Mouse (Mus musculus) limb, embryonic 10.5 days (tissue): ENCODE measurements around the gene Dhcr24. TPM values are rescaled to one million over a fixed set of nuclear protein-coding genes. Genes with fewer than 3 reads are reported as not detected.

ENCODE experiments used
- DNase-seq: peaks from one replicate; pipeline ENCODE4 v3.0.0-alpha.2; 2017; ENCODE audit warnings: low spot score
- H3K27ac ChIP-seq: fragments of 300-500 bp; sonication (generic); 2 replicates; pipeline ENCODE4 v1.5.1; 2016; ENCODE audit warnings: mild to moderate bottlenecking
- H3K27me3 ChIP-seq: fragments of 300-500 bp; sonication (generic); 2 replicates; pipeline ENCODE4 v1.6.1; 2016; ENCODE audit warnings: low read depth, mild to moderate bottlenecking; ENCODE audit not compliant: poor library complexity, severe bottlenecking
- H3K36me3 ChIP-seq: fragments of 300-500 bp; sonication (generic); 2 replicates; pipeline ENCODE4 v1.6.1; 2016; ENCODE audit warnings: mild to moderate bottlenecking, moderate library complexity
- H3K4me1 ChIP-seq: fragments of 300-500 bp; sonication (generic); 2 replicates; pipeline ENCODE4 v1.6.1; 2016
- H3K4me3 ChIP-seq: fragments of 300-500 bp; sonication (generic); 2 replicates; pipeline ENCODE4 v1.5.1; 2016; ENCODE audit warnings: mild to moderate bottlenecking, moderate library complexity
- H3K9me3 ChIP-seq: fragments of 300-500 bp; sonication (generic); replicated peaks from 2 replicates; pipeline ENCODE4 v1.6.1; 2016; ENCODE audit warnings: mild to moderate bottlenecking
- WGBS: fragments of 180-500 bp; shearing (Covaris S2); methylation state at CpG from one replicate; pipeline ENCODE4 v1.1.7; 2016; 5-methylcytosine and 5-hydroxymethylcytosine counted together
- polyA plus RNA-seq: library from polyadenylated mRNA; unstranded; fragments of >200 nt; fragmentation: Nextera tagmentation; extraction: Ambion mirVana; gene quantifications from 2 replicates; pipeline ENCODE4 v1.2.1, GENCODE M21; 2016

The Dhcr24 gene
- 9.8 and 10.1 TPM in 2 replicates for polyA plus RNA-seq

DNA sequence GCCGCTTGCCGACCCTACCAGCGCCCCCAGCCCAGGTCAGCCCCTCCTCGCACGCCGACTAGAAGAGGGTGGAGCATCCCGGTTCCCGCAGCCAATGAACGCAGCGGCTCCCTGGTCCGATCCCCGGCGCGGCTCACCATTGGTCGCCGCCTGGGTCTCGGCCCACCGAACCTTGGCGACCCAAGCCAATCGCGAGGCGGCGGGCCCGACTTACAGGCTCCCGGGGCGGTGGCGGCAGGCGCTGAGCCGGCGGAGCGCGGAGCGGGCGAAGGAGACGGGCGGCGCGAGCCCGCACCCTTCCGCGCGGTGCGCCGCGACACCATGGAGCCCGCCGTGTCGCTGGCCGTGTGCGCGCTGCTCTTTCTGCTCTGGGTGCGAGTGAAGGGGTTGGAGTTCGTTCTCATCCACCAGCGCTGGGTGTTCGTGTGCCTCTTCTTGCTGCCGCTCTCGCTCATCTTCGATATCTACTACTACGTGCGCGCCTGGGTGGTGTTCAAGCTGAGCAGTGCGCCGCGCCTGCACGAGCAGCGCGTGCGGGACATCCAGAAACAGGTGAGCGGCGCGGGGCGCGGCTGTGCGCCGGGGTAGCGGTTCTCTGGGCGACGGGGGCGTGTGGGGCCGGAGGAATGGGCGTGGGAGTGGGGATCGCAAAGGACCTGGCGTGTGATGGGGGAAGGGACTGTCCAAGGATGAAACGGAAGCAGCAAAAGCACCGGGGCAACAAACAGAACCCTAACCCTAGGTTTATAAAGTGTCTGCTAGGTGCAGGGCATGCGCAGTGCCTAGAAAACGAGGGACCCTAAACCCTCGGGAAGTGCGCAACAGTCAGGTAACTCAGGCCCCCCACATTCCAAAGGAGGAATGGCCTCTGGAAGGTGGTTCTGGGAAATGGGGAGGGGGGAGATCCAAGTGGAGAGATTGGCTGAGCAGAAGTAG is at the start of gene Dhcr24:
Gene Dhcr24, plus strand, starts transcription at position 193 of the 936 bp plus-strand sequence.
- Histone ChIP-seq H3K36me3 (peaks cover 35% of the 10 kb centered on the region), H3K27ac (peak within 1 kb of the TSS; percentile 95), H3K9me3 (no peaks in the 10 kb centered on the region), H3K4me3 (peak within 1 kb of the TSS; percentile 99), H3K4me1 (peaks cover 43% of the 10 kb centered on the region), H3K27me3 (no peaks in the 10 kb centered on the region)
- peak; percentile 97 for DNase-seq
- WGBS: under 1% methylated on average over 89 of the region's 89 CpGs

DNA sequence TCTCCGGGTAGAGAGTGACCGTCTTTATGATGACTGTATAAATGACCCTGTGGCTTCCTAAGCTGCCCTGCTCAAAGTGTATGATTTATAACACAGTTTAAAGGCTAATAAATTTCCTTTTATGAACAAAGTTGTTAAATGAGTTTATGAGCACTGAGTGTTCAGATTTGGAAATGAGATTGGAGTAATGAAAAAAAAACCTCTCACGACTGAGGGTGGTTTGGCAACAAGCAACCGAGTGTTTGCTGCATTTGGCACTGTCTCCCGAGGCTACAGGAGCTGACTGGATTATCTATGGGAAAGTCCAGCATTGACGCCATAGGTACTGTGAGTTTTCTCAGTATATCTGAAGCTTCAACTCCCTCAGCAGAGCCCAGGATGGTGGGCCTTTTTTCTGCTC is 46.2 kb upstream of the Dhcr24 start:
- no peak for DNase-seq
- no peak overlapping the region for H3K27ac ChIP-seq
- no peaks in the 10 kb centered on the region for H3K27me3 ChIP-seq
- no peaks in the 10 kb centered on the region for H3K36me3 ChIP-seq
- no peaks in the 10 kb centered on the region for H3K4me1 ChIP-seq
- H3K9me3 ChIP-seq: no peaks in the 10 kb centered on the region
- 78% methylated on average over 6 of the region's 6 CpGs for WGBS
- no peak overlapping the region for H3K4me3 ChIP-seq

DNA sequence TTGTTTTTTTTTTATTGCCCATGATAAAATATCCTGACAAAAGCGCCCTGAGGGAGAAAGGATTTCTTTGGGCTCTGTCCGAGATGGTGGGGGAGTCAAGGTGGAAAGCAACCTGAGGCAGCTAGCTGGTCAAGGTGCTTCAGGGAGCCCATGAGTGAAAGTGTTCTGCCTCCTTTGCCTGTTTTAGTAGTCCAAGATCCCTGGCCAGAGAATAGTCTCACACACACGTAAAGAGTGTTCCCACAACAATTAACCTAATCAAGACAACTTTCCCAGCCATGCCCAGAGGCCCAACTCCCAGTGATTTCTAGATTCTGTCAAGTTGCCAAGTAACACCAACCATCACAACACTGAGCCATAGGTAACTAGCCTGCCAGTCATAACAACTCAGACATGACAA is 38.3 kb upstream of the Dhcr24 start:
- Histone ChIP-seq H3K36me3 (no peaks in the 10 kb centered on the region), H3K9me3 (no peaks in the 10 kb centered on the region), H3K27me3 (no peaks in the 10 kb centered on the region), H3K4me3 (no peak overlapping the region), H3K4me1 (no peaks in the 10 kb centered on the region), H3K27ac (no peak overlapping the region)
- WGBS: 76% methylated on average over 3 of the region's 3 CpGs
- no peak for DNase-seq

DNA sequence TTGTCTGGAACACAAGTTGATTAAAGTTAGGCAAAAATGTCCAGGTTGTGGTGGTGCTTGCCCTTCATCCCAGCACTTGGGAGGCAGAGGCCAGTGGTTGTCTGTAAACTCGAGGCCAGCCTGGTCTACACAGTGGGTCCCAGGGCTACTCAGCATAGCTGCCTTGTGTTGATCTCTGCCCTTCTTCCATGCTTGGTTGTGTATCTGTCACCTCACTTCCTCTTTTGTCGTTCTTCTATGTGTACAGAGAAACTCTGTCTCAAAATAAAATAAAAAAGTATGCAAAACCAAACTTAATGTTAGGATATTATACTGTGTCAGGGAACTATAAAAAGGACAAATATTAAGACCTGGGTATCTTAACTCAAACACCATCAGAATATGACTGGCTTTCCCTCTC is 36.7 kb upstream of the Dhcr24 start:
- 76% methylated on average over 2 of the region's 2 CpGs for WGBS
- no peak for DNase-seq

DNA sequence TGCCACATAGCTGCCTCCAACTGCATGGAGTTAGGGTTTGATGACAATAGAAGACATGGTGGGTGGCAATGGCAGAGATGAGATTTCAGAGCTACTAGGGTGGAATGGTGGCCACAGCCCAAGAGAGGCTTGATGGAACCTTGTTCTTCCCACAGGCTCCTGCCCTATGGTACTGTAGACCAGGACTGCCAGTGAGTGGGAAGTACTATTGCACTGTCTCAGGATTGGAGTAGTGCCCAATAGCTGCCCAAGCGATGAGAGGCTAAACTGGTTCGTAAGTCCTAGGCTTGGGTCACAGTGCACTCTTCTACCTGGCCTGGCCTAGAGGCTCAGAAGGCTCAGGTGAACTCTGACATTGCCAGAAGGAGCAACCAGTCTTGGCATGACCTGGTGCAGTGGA is 35.8 kb upstream of the Dhcr24 start:
- H3K27ac ChIP-seq: no peak overlapping the region
- H3K4me1 ChIP-seq: peaks cover 7% of the 10 kb centered on the region
- no peaks in the 10 kb centered on the region for H3K27me3 ChIP-seq
- H3K9me3 ChIP-seq: no peaks in the 10 kb centered on the region
- DNase-seq: no peak
- H3K36me3 ChIP-seq: no peaks in the 10 kb centered on the region
- no peak overlapping the region for H3K4me3 ChIP-seq
- WGBS: 90% methylated on average over 2 of the region's 2 CpGs

More for the DNA sequence above, 36.7 kb upstream of the Dhcr24 start:
- Histone ChIP-seq H3K27me3 (no peaks in the 10 kb centered on the region), H3K4me3 (no peak overlapping the region), H3K36me3 (no peaks in the 10 kb centered on the region), H3K4me1 (peaks cover under 1% of the 10 kb centered on the region; the same call in 1 of the 2 replicates), H3K27ac (no peak overlapping the region), H3K9me3 (no peaks in the 10 kb centered on the region)

DNA sequence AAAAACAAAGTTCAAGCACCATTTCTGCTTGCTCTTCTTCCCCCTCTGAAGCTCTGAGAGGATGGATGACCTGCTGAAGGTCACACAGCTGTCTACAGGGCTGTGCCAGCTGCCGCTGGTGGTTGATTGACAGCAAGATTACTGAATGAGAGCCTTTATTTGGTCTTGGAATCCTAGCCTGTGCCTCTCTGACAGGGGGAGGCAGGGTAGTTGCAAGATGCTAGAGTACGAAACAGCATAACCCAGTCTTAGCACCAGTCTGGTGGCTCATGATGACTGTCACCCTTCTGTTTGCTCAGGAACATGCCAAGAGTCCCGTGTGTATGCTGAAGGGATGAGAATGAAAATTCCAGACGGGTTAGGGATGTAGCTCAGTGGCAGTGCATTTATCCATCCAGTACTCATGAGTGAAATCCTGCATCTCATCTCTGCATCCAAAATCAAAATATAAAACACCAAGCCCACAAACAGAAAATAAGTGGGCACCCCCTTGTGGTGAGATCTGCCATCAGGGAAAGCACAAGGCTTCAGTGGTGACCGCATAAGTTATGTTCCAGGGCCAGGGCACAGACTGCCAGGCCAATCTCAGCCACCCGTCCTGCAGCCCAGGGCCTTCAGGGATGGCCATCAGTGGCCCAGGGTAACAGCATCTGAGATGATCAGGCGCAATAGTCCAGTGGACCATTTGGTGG is 32.8 kb upstream of the Dhcr24 start:
- WGBS: 72% methylated on average over 7 of the region's 7 CpGs

DNA sequence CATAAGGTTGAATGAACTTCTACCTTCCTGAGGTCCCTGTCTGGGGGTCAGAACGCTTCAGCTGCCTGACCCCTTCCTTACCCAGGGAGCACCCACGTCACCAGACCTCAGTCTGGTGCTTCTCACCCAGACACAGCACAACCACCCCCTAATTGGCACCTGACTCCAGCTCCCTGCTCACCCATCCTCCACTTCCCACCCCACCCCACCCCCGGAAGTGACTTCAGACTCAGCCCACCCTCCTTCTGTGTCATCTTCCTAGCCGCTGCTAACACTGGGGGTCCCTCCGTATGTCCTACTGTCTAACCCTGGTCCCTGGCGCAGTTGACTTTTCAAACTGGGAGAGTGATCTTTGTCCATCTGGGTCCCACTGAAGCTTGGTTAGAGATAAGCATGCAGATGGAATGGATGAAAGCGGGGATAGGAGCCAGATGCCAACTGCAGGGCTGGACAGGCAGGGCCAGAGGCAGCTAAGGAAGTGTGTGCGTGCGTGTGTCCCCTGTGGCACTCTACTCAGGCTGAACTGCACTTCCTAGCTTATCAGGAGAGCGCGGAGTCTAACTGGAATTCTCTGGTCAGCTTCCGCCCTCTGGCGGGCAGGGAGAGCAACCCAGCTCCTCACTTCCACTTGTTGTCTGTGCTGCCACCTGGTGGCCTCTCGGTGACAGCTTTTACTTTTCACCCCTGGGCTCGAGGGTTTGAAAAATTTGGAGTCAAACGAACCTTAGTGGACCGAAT is 31.3 kb upstream of the Dhcr24 start:
- Histone ChIP-seq H3K27ac (peak overlapping the region; percentile 56; the same call in 1 of the 2 replicates), H3K36me3 (no peaks in the 10 kb centered on the region), H3K4me3 (peak overlapping the region; percentile 32), H3K9me3 (no peaks in the 10 kb centered on the region), H3K27me3 (no peaks in the 10 kb centered on the region), H3K4me1 (peaks cover 7% of the 10 kb centered on the region)
- WGBS: 17% methylated on average over 17 of the region's 17 CpGs
- peak; percentile 94 for DNase-seq

More for the DNA sequence above, 32.8 kb upstream of the Dhcr24 start:
- no peak overlapping the region for H3K27ac ChIP-seq
- DNase-seq: no peak
- no peaks in the 10 kb centered on the region for H3K27me3 ChIP-seq
- no peaks in the 10 kb centered on the region for H3K36me3 ChIP-seq
- no peaks in the 10 kb centered on the region for H3K9me3 ChIP-seq
- no peak overlapping the region for H3K4me3 ChIP-seq
- peaks cover 7% of the 10 kb centered on the region for H3K4me1 ChIP-seq

DNA sequence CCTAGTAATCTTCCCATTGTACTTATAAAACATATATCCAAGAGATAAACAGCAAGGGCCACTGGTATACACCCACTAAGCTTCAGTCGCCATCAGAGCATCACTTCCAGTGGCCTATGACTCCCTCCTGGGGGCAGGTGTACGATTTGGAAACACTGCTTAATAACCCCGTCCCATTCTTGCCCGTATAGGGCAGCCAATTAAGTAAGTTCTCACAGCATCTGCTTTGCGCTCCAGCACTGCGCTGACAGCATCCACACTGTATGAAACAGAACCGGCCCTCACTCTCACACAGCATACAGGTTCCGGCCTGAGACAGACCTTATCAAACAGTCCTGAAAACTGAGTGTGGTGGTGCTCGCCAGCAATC is 30.7 kb upstream of the Dhcr24 start:
- H3K9me3 ChIP-seq: no peaks in the 10 kb centered on the region
- no peaks in the 10 kb centered on the region for H3K36me3 ChIP-seq
- H3K27ac ChIP-seq: no peak overlapping the region
- no peak for DNase-seq
- WGBS: 70% methylated on average over 9 of the region's 9 CpGs
- H3K27me3 ChIP-seq: no peaks in the 10 kb centered on the region
- no peak overlapping the region for H3K4me3 ChIP-seq
- peaks cover 7% of the 10 kb centered on the region for H3K4me1 ChIP-seq

DNA sequence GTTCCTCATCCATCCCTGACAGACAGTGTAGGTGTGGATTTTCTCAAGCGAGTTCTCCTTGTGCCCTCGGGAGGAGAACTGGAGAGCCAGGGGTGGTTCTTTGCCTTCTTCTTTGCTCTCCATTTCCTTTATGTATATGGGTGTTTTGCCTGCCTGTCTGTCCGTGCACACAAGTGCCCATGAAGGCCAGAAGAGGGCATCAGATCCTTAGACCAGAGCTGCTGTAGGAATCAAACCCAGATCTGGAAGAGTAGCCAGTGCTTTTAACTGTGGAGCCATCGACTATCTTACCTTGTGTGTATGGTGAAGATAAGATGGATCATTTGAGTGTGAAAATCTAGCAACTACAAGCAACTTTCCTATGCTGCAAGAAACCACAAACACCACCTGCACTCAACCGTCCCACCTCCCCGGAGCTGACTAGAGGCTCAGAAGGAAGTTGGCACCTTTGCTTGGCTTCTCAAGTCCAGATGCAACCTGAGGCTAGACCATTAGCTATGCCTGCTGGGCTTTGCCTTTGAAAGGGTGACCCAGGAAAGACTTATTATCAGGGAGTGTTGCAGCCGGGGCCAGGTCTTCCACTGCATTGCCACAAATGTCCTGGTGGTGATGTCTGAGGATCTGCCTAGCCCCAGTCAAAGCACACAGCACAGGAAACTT is 27.3 kb upstream of the Dhcr24 start:
- no peak for DNase-seq
- 61% methylated on average over 7 of the region's 7 CpGs for WGBS
- Histone ChIP-seq H3K27me3 (no peaks in the 10 kb centered on the region), H3K36me3 (no peaks in the 10 kb centered on the region), H3K4me1 (peaks cover 7% of the 10 kb centered on the region), H3K4me3 (no peak overlapping the region), H3K9me3 (no peaks in the 10 kb centered on the region), H3K27ac (no peak overlapping the region)

DNA sequence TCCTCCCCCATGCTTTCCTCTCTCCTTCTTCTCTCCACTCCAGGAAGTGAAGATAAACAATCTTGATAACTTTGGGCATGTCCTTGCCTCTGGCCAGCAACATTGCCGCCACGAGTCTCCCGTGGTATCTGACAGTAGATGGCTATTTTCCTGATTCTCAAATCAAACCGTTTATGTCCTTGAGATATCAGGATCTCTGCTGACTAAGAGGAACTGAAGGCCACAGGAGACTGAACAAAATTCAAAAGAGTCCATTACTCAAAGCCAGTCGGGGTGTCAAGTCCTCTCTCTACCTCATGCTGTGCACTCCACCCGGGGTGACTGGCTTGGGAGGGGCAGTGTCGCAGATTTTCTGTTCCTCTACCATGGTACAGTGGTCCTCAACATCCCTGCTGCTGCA is 26.6 kb upstream of the Dhcr24 start:
- no peaks in the 10 kb centered on the region for H3K9me3 ChIP-seq
- no peak overlapping the region for H3K4me3 ChIP-seq
- peaks cover 6% of the 10 kb centered on the region for H3K4me1 ChIP-seq
- DNase-seq: no peak
- no peaks in the 10 kb centered on the region for H3K36me3 ChIP-seq
- 72% methylated on average over 7 of the region's 7 CpGs for WGBS
- H3K27ac ChIP-seq: no peak overlapping the region
- no peaks in the 10 kb centered on the region for H3K27me3 ChIP-seq

DNA sequence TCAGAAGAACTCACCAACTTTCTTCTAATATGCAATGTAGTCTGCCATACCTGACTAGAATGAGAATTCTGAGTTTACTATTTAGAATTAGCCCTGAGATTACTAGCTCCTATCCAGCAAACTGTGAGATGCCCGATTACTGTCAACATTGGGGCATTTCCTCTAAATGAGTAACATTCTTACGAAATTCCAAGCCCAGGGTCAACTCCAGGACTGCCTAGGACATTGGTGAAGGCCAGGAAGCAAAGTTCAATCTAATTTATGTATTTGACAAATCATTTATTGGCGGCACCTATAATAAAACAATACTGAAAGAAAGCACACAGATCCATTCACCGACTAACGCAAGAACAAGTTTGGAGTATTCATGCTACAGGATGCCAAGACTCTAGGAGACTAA is 21.1 kb upstream of the Dhcr24 start:
- no peaks in the 10 kb centered on the region for H3K36me3 ChIP-seq
- WGBS: 93% methylated on average over 5 of the region's 5 CpGs
- H3K27ac ChIP-seq: no peak overlapping the region
- H3K9me3 ChIP-seq: no peaks in the 10 kb centered on the region
- H3K4me1 ChIP-seq: no peaks in the 10 kb centered on the region
- no peaks in the 10 kb centered on the region for H3K27me3 ChIP-seq
- DNase-seq: no peak
- no peak overlapping the region for H3K4me3 ChIP-seq

DNA sequence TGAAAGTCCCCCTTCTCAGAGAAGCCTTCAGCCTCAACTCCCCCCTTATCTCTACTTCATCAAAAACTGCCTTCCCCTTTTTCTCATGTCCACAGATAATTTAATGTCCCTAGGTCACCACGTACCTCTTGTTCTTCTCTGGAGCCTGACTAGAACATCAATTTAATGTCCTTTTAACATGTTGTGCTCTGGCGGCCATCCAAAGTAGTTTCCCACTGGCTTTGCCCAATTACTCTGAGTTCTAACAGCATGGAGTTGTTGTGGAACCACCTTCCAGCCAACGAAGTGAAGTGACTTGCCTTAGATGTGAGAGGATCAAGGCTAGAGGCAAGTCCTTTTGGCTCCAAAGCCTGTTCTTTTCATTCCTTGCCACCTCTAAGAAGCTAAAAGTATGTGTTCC is 19.3 kb upstream of the Dhcr24 start:
- Histone ChIP-seq H3K27me3 (no peaks in the 10 kb centered on the region), H3K27ac (no peak overlapping the region), H3K4me1 (0 out of 2 replicates have a peak, but pooled peaks cover 4% of the 10 kb centered on the region), H3K36me3 (no peaks in the 10 kb centered on the region), H3K9me3 (no peaks in the 10 kb centered on the region), H3K4me3 (no peak overlapping the region)
- WGBS: 68% methylated on average over 3 of the region's 3 CpGs
- DNase-seq: no peak
